In the genomic region with DNA sequence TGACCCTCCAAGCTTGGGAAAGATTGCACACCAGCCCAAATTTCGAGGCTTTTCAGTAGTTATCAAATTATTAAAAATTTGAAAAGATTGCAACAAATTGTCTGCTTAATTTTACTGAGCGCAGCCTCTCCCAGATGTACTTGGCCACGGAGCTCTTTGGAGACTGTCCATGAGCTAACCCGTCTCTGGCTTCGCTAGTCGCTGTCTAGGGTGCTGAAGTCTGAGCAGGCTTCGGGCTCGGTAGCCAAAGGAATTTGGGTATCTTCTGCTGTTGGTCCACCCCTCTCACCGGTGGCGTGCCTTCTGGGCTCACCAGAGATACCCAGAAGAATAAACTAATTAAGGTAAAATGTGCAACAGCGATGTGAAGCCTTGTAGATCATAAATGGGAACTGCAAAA, we compare ENCODE assay signal across 10 mouse cellular contexts.
DNase-seq lines count a peak whose midpoint lies in the region; ATAC-seq and TF ChIP-seq lines count a peak whose summit lies in the region.
"Had no signal": no experiment of that assay in that cellular context is flagged by ENCODE, and none has a peak within 500 bp of the region (broad histone marks: within the 10 kb centered on the region; RNA-seq: fewer than 3 reads in every experiment).

No protein-coding gene starts in this region.

- no peak overlapping the region for H3K4me2 ChIP-seq in liver, embryonic 11.5 days
- H3K4me2 ChIP-seq: embryonic facial prominence, embryonic 15.5 days; liver, embryonic 15.5 days had no signal

- H3K36me3 ChIP-seq in thymus, adult 2 months (ENCODE audit: control insufficient read depth, insufficient read depth, low read length), result no peaks in the 10 kb centered on the region
- no peaks in the 10 kb centered on the region for H3K36me3 ChIP-seq in liver, embryonic 11.5 days (ENCODE audit: control insufficient read depth, insufficient read depth, low read length)
- H3K36me3 ChIP-seq: embryonic facial prominence, embryonic 15.5 days; liver, embryonic 15.5 days had no signal

- H3K4me3 ChIP-seq in thymus, adult 2 months (ENCODE audit: control insufficient read depth, insufficient read depth, low read length), result no peak overlapping the region
- H3K4me3 ChIP-seq in liver, embryonic 11.5 days (ENCODE audit: low read depth, low read length), result no peak overlapping the region
- H3K4me3 ChIP-seq: embryonic facial prominence, embryonic 15.5 days; liver, embryonic 15.5 days had no signal

- no peaks in the 10 kb centered on the region for H3K9me3 ChIP-seq in liver, embryonic 11.5 days (ENCODE audit: control insufficient read depth, low read length)
- H3K9me3 ChIP-seq: embryonic facial prominence, embryonic 15.5 days; liver, embryonic 15.5 days had no signal

- TF ChIP-seq CTCF in thymus, adult 2 months (IDR thresholded peaks at IDR 0.05; ENCODE audit: borderline replicate concordance, control insufficient read depth, extremely low read depth, insufficient read depth, low read length, poor library complexity), result no peak

- H3K4me1 ChIP-seq in thymus, adult 2 months (replicated peaks; ENCODE audit: control insufficient read depth, insufficient read depth, low read length), result no peaks in the 10 kb centered on the region
- H3K4me1 ChIP-seq in liver, embryonic 11.5 days (replicated peaks; ENCODE audit: control insufficient read depth, insufficient read depth, low read length), result no peaks in the 10 kb centered on the region
- H3K4me1 ChIP-seq: embryonic facial prominence, embryonic 15.5 days; liver, embryonic 15.5 days had no signal

- H3K27me3 ChIP-seq in thymus, adult 2 months (ENCODE audit: control insufficient read depth, insufficient read depth, low read length), result no peaks in the 10 kb centered on the region
- no peaks in the 10 kb centered on the region for H3K27me3 ChIP-seq in liver, embryonic 11.5 days (replicated peaks; ENCODE audit: control insufficient read depth, insufficient read depth, low read length)
- H3K27me3 ChIP-seq: liver, embryonic 15.5 days had no signal

- peak; percentile 29 for DNase-seq in thymus, postnatal 14 days
- DNase-seq in thymus, adult 2 months, result no peak
- DNase-seq in adrenal gland, postnatal 4 days (ENCODE audit: low spot score in 2 of 2), result peak; percentile 33 to 52
- DNase-seq in heart, postnatal 10 days, result peak; percentile 87 to 90
- peak; percentile 45 for DNase-seq in liver, embryonic 11.5 days (ENCODE audit: low spot score)
- DNase-seq in urinary bladder, postnatal 10 days (ENCODE audit: low spot score), result peak; percentile 29
- DNase-seq in frontal cortex, postnatal 10 days (ENCODE audit: low spot score in 2 of 2), result no peak

- intact Hi-C loops in heart, postnatal 10 days (cut with DNase I), result loop anchor here (5.0 kb wide), 1 partner anchor 71 kb away; no protein-coding TSS in a partner anchor

- WGBS in thymus, adult 2 months, result 8% methylated on average over 11 of the region's 11 CpGs
- WGBS in liver, embryonic 11.5 days, result 8% methylated on average over 11 of the region's 11 CpGs

- TF ChIP-seq POLR2A in thymus, adult 2 months (IDR thresholded peaks at IDR 0.05; ENCODE audit: control insufficient read depth, extremely low read depth, insufficient read depth, low read length, poor library complexity), result no peak

- no peak overlapping the region for H3K9ac ChIP-seq in liver, embryonic 11.5 days (ENCODE audit: low read depth, low read length)
- H3K9ac ChIP-seq: embryonic facial prominence, embryonic 15.5 days; liver, embryonic 15.5 days had no signal

- H3K27ac ChIP-seq in thymus, adult 2 months (ENCODE audit: control insufficient read depth, insufficient read depth, low read length), result no peak overlapping the region
- H3K27ac ChIP-seq in liver, embryonic 11.5 days (ENCODE audit: low read depth, low read length), result no peak overlapping the region
- H3K27ac ChIP-seq: embryonic facial prominence, embryonic 15.5 days; liver, embryonic 15.5 days had no signal

- ATAC-seq in liver, embryonic 11.5 days (replicated peaks; ENCODE audit: low FRiP score), result no peak
- no peak for ATAC-seq in inflammation-experienced regulatory T-cells, adult 6 months

Comparison
In these comparisons a context has a peak if more than half of its experiments do, and no peak if none do; other contexts are left out.
1. DNase-seq: peak in thymus, postnatal 14 days (single experiment), adrenal gland, postnatal 4 days (2 of 2), heart, postnatal 10 days (2 of 2), liver, embryonic 11.5 days (single experiment) and urinary bladder, postnatal 10 days (single experiment); none in thymus, adult 2 months (single experiment) and frontal cortex, postnatal 10 days (0 of 2).